Mouse (Mus musculus): ENCODE results near the gene Mtmr6. TPM values are rescaled to one million over a fixed set of nuclear protein-coding genes. Genes with fewer than 3 reads are reported as not detected.

Gene Mtmr6
- polyA plus RNA-seq, 1 experiment: 16.8 TPM

DNA sequence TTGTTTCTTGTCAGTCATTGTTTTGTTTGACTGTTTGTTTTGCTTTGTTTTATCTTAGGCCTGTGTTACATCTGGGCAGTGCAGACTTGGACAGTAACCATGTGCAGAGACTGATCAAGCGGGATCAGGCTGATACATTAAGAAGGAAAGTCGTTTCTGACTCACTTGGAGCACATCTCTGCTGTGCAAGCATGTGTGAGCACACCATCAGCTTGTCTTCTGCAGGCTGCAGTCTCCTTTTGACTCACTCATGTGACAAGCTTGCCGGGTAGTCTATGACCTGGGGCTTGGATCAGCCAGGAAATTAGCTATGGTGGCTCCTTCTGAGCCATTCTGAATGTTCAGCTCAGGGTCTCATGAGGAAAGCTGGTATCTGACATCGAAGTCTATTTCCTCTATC lies 75.5 kb downstream of the Mtmr6 start:
- no peak overlapping the region for H3K4me2 ChIP-seq (ENCODE audit: low read depth)
- no peaks in the 10 kb centered on the region for H3K36me3 ChIP-seq (ENCODE audit: control insufficient read depth, insufficient read depth)
- no peaks in the 10 kb centered on the region for H3K27me3 ChIP-seq (ENCODE audit: control insufficient read depth, insufficient read depth, insufficient read length)
- no peak for TF ChIP-seq MAX (IDR thresholded peaks at IDR 0.05; ENCODE audit: low read depth)
- TF ChIP-seq E2F4 (IDR thresholded peaks at IDR 0.05; ENCODE audit: insufficient read depth): no peak
- no peak for TF ChIP-seq USF1 (IDR thresholded peaks at IDR 0.05; ENCODE audit: low read depth)
- no peak for TF ChIP-seq POLR2A (IDR thresholded peaks at IDR 0.05; ENCODE audit: insufficient read length, low read depth)
- H3ac ChIP-seq (ENCODE audit: control insufficient read depth, insufficient read length): no peak overlapping the region
- no peaks in the 10 kb centered on the region for H3K79me2 ChIP-seq (ENCODE audit: control insufficient read depth, insufficient read depth)
- no peak overlapping the region for H3K4me3 ChIP-seq

DNA sequence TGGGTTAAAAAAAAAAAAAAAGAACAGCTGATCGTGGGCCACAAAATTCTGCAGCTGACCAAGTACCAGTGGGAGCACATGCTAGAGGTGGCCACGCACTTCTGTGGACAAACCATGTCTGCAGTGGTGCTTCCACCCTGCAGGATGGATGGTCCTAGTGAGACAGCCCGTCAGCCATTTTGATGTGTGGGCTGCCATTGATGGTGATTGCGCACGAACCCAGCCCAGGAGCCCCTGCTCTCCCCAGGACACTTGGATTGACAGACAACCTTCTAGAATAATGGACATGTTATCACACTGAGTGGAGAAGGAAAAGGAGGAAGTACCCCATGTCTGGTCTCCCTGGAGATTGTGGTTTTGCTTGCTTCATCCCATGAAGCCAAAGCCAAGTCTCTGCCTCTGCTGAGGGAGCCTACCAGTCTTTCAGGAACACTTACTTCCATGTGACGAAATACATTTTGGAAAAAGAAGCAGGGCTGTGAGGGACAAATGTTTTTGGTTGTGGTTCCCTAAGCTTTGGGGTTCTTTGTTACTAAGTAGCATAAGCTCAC lies 80.4 kb downstream of the Mtmr6 start:
- H3ac ChIP-seq (ENCODE audit: control insufficient read depth, insufficient read length): no peak overlapping the region
- H3K4me2 ChIP-seq (ENCODE audit: low read depth): no peak overlapping the region
- H3K4me3 ChIP-seq: no peak overlapping the region
- H3K27me3 ChIP-seq (ENCODE audit: control insufficient read depth, insufficient read depth, insufficient read length): no peaks in the 10 kb centered on the region
- no peaks in the 10 kb centered on the region for H3K36me3 ChIP-seq (ENCODE audit: control insufficient read depth, insufficient read depth)
- no peaks in the 10 kb centered on the region for H3K79me2 ChIP-seq (ENCODE audit: control insufficient read depth, insufficient read depth)
- TF ChIP-seq TCF12 (IDR thresholded peaks at IDR 0.05; ENCODE audit: insufficient read depth, poor library complexity, severe bottlenecking): no peak
- no peak for TF ChIP-seq USF1 (IDR thresholded peaks at IDR 0.05; ENCODE audit: low read depth)
- no peak for TF ChIP-seq MYOG (IDR thresholded peaks at IDR 0.05; ENCODE audit: control insufficient read depth in 1 of 3, insufficient read depth in 1 of 3, insufficient read length in 2 of 3, low read depth in 2 of 3)
- no peak for TF ChIP-seq MYOD1 (IDR thresholded peaks at IDR 0.05; ENCODE audit: control insufficient read depth in 1 of 3, insufficient read length in 2 of 3, low read depth in 2 of 3)
- TF ChIP-seq MAX (IDR thresholded peaks at IDR 0.05; ENCODE audit: low read depth): no peak
- no peak for TF ChIP-seq CEBPB (IDR thresholded peaks at IDR 0.05; ENCODE audit: insufficient read depth, poor library complexity, severe bottlenecking)
- TF ChIP-seq REST (IDR thresholded peaks at IDR 0.05; ENCODE audit: insufficient read depth, insufficient read length): no peak
- TF ChIP-seq E2F4 (IDR thresholded peaks at IDR 0.05; ENCODE audit: insufficient read depth): no peak

Other genes starting within 250 kb of the Mtmr6 start
- gene Atp8a2, start 68.0 kb upstream of the Mtmr6 start, polyA plus RNA-seq (2012; fragmentation: generic; extraction: Trizol): 0.01 TPM
- not detected for gene Nupl1, start 13.8 kb upstream of the Mtmr6 start, polyA plus RNA-seq (2012; fragmentation: generic; extraction: Trizol)
- 14.6 TPM for gene Gm49336, start 13.7 kb upstream of the Mtmr6 start, polyA plus RNA-seq (2012; fragmentation: generic; extraction: Trizol)
- not detected for gene Amer2, start 108.0 kb downstream of the Mtmr6 start, polyA plus RNA-seq (2012; fragmentation: generic; extraction: Trizol)